Mouse (Mus musculus) intestine, embryonic 15.5 days (tissue): Measurements from ENCODE around the gene Snx18. TPM values are rescaled to one million over a fixed set of nuclear protein-coding genes. Genes with fewer than 3 reads are reported as not detected.

Source experiments
- ATAC-seq: fragments of 200-750 bp; cut with Nextera tagmentation; 2 replicates; pipeline ENCODE4 v1.8.0; 2017; ENCODE audit warnings: moderate TSS enrichment, moderate library complexity
- H3K27ac ChIP-seq: fragments of 300-500 bp; sonication (generic); 2 replicates; pipeline ENCODE4 v1.5.1; 2015; ENCODE audit warnings: mild to moderate bottlenecking, inconsistent platforms
- H3K27me3 ChIP-seq: fragments of 300-500 bp; sonication (generic); replicated peaks from 2 replicates; pipeline ENCODE4 v1.6.1; 2015; ENCODE audit warnings: inconsistent platforms
- H3K36me3 ChIP-seq: fragments of 300-500 bp; sonication (generic); 2 replicates; pipeline ENCODE4 v1.6.1; 2015; ENCODE audit warnings: inconsistent platforms
- H3K4me1 ChIP-seq: fragments of 300-500 bp; sonication (generic); replicated peaks from 2 replicates; pipeline ENCODE4 v1.6.1; 2015; ENCODE audit warnings: inconsistent platforms
- H3K4me2 ChIP-seq: fragments of 300-500 bp; sonication (generic); replicated peaks from 2 replicates; pipeline ENCODE4 v1.6.1; 2015; ENCODE audit warnings: mild to moderate bottlenecking, inconsistent platforms
- H3K4me3 ChIP-seq: fragments of 300-500 bp; sonication (generic); replicated peaks from 2 replicates; pipeline ENCODE4 v1.5.1; 2015; ENCODE audit warnings: inconsistent platforms
- H3K9ac ChIP-seq: fragments of 300-500 bp; sonication (generic); 2 replicates; pipeline ENCODE4 v1.6.1; 2015; ENCODE audit warnings: inconsistent platforms
- H3K9me3 ChIP-seq: fragments of 300-500 bp; sonication (generic); 2 replicates; pipeline ENCODE4 v1.6.1; 2016; ENCODE audit warnings: inconsistent platforms
- WGBS: fragments of 180-500 bp; shearing (Covaris S2); methylation state at CpG from one replicate; pipeline ENCODE4 v1.1.7; 2015; 5-methylcytosine and 5-hydroxymethylcytosine counted together
- polyA plus RNA-seq: library from polyadenylated mRNA; unstranded; fragments of >200 nt; fragmentation: Nextera tagmentation; extraction: Ambion mirVana; gene quantifications from 2 replicates; pipeline ENCODE4 v1.2.1, GENCODE M21; 2015

Gene Snx18
- 18.1 and 20.3 TPM in 2 replicates for polyA plus RNA-seq

GRCm38 (mm10) chr13:113617891-113618823 lies at the start of gene Snx18:
TSS of gene Snx18 (minus strand) at chr13:113618564.
- peak within 1 kb of the TSS; percentile 85 for H3K4me2 ChIP-seq
- peak within 1 kb of the TSS; percentile 92 for H3K9ac ChIP-seq
- under 1% methylated on average over 119 of the region's 119 CpGs for WGBS
- H3K4me3 ChIP-seq: peak within 1 kb of the TSS; percentile 85
- peak; percentile 89 for ATAC-seq
- no peaks in the 10 kb centered on the region for H3K27me3 ChIP-seq
- H3K9me3 ChIP-seq: no peaks in the 10 kb centered on the region
- peak within 1 kb of the TSS; percentile 93 for H3K27ac ChIP-seq
- peaks cover 34% of the 10 kb centered on the region for H3K4me1 ChIP-seq
- no peaks in the 10 kb centered on the region for H3K36me3 ChIP-seq

GRCm38 (mm10) chr13:113663883-113664282 lies 45.5 kb upstream of the Snx18 start:
- no peaks in the 10 kb centered on the region for H3K27me3 ChIP-seq
- no peak overlapping the region for H3K4me2 ChIP-seq
- H3K9ac ChIP-seq: no peak overlapping the region
- 0 out of 2 replicates have a peak, but pooled peaks cover 5% of the 10 kb centered on the region for H3K4me1 ChIP-seq
- no peak overlapping the region for H3K27ac ChIP-seq
- H3K4me3 ChIP-seq: no peak overlapping the region
- WGBS: 65% methylated on average over 7 of the region's 7 CpGs
- no peaks in the 10 kb centered on the region for H3K9me3 ChIP-seq
- H3K36me3 ChIP-seq: no peaks in the 10 kb centered on the region
- ATAC-seq: no peak

GRCm38 (mm10) chr13:113663151-113663779 lies 44.9 kb upstream of the Snx18 start, which contains the start of gene Hspb3:
TSS of gene Hspb3 (minus strand) at chr13:113663676.
- WGBS: 59% methylated on average over 28 of the region's 28 CpGs
- Histone ChIP-seq H3K4me3 (no peak within 1 kb of the TSS), H3K4me2 (peak within 1 kb of the TSS; percentile 28; the same call in 1 of the 2 replicates), H3K36me3 (no peaks in the 10 kb centered on the region), H3K9ac (no peak within 1 kb of the TSS), H3K9me3 (no peaks in the 10 kb centered on the region), H3K27ac (no peak within 1 kb of the TSS), H3K27me3 (no peaks in the 10 kb centered on the region), H3K4me1 (0 out of 2 replicates have a peak, but pooled peaks cover 5% of the 10 kb centered on the region)
- no peak for ATAC-seq

GRCm38 (mm10) chr13:113661826-113662271 lies 43.5 kb upstream of the Snx18 start:
- Histone ChIP-seq H3K27me3 (no peaks in the 10 kb centered on the region), H3K27ac (no peak overlapping the region), H3K9me3 (no peaks in the 10 kb centered on the region), H3K4me2 (no peak overlapping the region), H3K9ac (no peak overlapping the region), H3K36me3 (no peaks in the 10 kb centered on the region), H3K4me1 (0 out of 2 replicates have a peak, but pooled peaks cover 5% of the 10 kb centered on the region), H3K4me3 (no peak overlapping the region)
- ATAC-seq: no peak
- WGBS: 60% methylated on average over 7 of the region's 7 CpGs

- no peaks in the 10 kb centered on the region for H3K9me3 ChIP-seq
- no peak overlapping the region for H3K4me3 ChIP-seq
- H3K9ac ChIP-seq: no peak overlapping the region
- H3K27me3 ChIP-seq: no peaks in the 10 kb centered on the region
- H3K4me2 ChIP-seq: no peak overlapping the region
- H3K27ac ChIP-seq: no peak overlapping the region
- no peak for ATAC-seq
- 85% methylated on average over 9 of the region's 9 CpGs for WGBS
- H3K4me1 ChIP-seq: 0 out of 2 replicates have a peak, but pooled peaks cover 5% of the 10 kb centered on the region
- H3K36me3 ChIP-seq: no peaks in the 10 kb centered on the region
These were observed 42.4 kb upstream of the Snx18 start for GRCm38 (mm10) chr13:113660576-113661310.

- 77% methylated on average over 7 of the region's 7 CpGs for WGBS
- Histone ChIP-seq H3K9me3 (no peaks in the 10 kb centered on the region), H3K9ac (no peak overlapping the region), H3K4me1 (no peaks in the 10 kb centered on the region), H3K27ac (no peak overlapping the region), H3K27me3 (no peaks in the 10 kb centered on the region), H3K4me3 (no peak overlapping the region), H3K36me3 (no peaks in the 10 kb centered on the region), H3K4me2 (no peak overlapping the region)
- no peak for ATAC-seq
These were observed 38.8 kb upstream of the Snx18 start for GRCm38 (mm10) chr13:113657204-113657603.

- Histone ChIP-seq H3K4me1 (no peaks in the 10 kb centered on the region), H3K4me3 (no peak overlapping the region), H3K27me3 (no peaks in the 10 kb centered on the region), H3K36me3 (no peaks in the 10 kb centered on the region), H3K9ac (no peak overlapping the region), H3K4me2 (no peak overlapping the region), H3K27ac (no peak overlapping the region), H3K9me3 (no peaks in the 10 kb centered on the region)
- 85% methylated on average over 4 of the region's 4 CpGs for WGBS
- no peak for ATAC-seq
These were observed 38.3 kb upstream of the Snx18 start for GRCm38 (mm10) chr13:113656639-113657038.

- Histone ChIP-seq H3K9ac (no peak overlapping the region), H3K9me3 (no peaks in the 10 kb centered on the region), H3K4me1 (no peaks in the 10 kb centered on the region), H3K36me3 (no peaks in the 10 kb centered on the region), H3K27me3 (no peaks in the 10 kb centered on the region), H3K27ac (no peak overlapping the region), H3K4me3 (no peak overlapping the region), H3K4me2 (no peak overlapping the region)
- ATAC-seq: no peak
- WGBS: 89% methylated on average over 4 of the region's 4 CpGs
These were observed 37.1 kb upstream of the Snx18 start for GRCm38 (mm10) chr13:113655511-113655910.

- Histone ChIP-seq H3K27ac (no peak overlapping the region), H3K4me1 (no peaks in the 10 kb centered on the region), H3K9me3 (no peaks in the 10 kb centered on the region), H3K9ac (no peak overlapping the region), H3K36me3 (no peaks in the 10 kb centered on the region), H3K27me3 (no peaks in the 10 kb centered on the region), H3K4me2 (no peak overlapping the region), H3K4me3 (no peak overlapping the region)
- 84% methylated on average over 11 of the region's 11 CpGs for WGBS
- ATAC-seq: no peak
These were observed 22.7 kb upstream of the Snx18 start for GRCm38 (mm10) chr13:113640944-113641597.

GRCm38 (mm10) chr13:113638914-113639313 lies 20.6 kb upstream of the Snx18 start:
- Histone ChIP-seq H3K4me3 (no peak overlapping the region), H3K27me3 (no peaks in the 10 kb centered on the region), H3K4me1 (no peaks in the 10 kb centered on the region), H3K9ac (no peak overlapping the region), H3K9me3 (no peaks in the 10 kb centered on the region), H3K27ac (no peak overlapping the region), H3K36me3 (no peaks in the 10 kb centered on the region), H3K4me2 (no peak overlapping the region)
- no peak for ATAC-seq
- 31% methylated on average over 7 of the region's 7 CpGs for WGBS

- no peak overlapping the region for H3K4me2 ChIP-seq
- ATAC-seq: no peak
- H3K4me3 ChIP-seq: no peak overlapping the region
- no peaks in the 10 kb centered on the region for H3K27me3 ChIP-seq
- H3K9ac ChIP-seq: no peak overlapping the region
- no peaks in the 10 kb centered on the region for H3K4me1 ChIP-seq
- H3K36me3 ChIP-seq: no peaks in the 10 kb centered on the region
- no peaks in the 10 kb centered on the region for H3K9me3 ChIP-seq
- 78% methylated on average over 17 of the region's 17 CpGs for WGBS
- no peak overlapping the region for H3K27ac ChIP-seq
These were observed 17.4 kb upstream of the Snx18 start for GRCm38 (mm10) chr13:113635799-113636222.
